Mouse (Mus musculus) mouse embryonic stem cell (cell line): Measurements from ENCODE around the gene Eif3i.

ENCODE experiments used
- in situ Hi-C, 2 experiments: fragments of 300-500 bp; cut with MboI; formaldehyde crosslinking; loops; 1 replicate in 1 of 2; 3 replicates in 1 of 2; pipeline ENCODE4 v1.14.3; 2019 to 2020; ENCODE audit warnings: low sequenced_read_pairs in 2 of 2, low pct_unique_long_range_greater_than_20kb in 1 of 2, mixed read lengths in 1 of 2; ENCODE audit not compliant: unreplicated experiment in 1 of 2

Gene Eif3i

GRCm38 (mm10) chr4:129621283-129621841 lies 20.9 kb upstream of the Eif3i start:
- in situ Hi-C loops, result no loop called here

GRCm38 (mm10) chr4:129620419-129621282 lies 20.2 kb upstream of the Eif3i start:
- in situ Hi-C loops, result no loop called here

- in situ Hi-C loops, result no loop called here
Observed at GRCm38 (mm10) chr4:129618786-129619691, 18.6 kb upstream of the Eif3i start, which contains the start of gene Iqcc. Gene Iqcc, minus strand, starts transcription at chr4:129619099.

GRCm38 (mm10) chr4:129618031-129618430 lies 17.6 kb upstream of the Eif3i start:
- in situ Hi-C loops, result no loop called here

- in situ Hi-C loops, result no loop called here
Observed at GRCm38 (mm10) chr4:129617121-129617641, 16.7 kb upstream of the Eif3i start.

- in situ Hi-C loops, result no loop called here
Observed at GRCm38 (mm10) chr4:129616631-129617030, 16.2 kb upstream of the Eif3i start.

GRCm38 (mm10) chr4:129615801-129616290 lies 15.4 kb upstream of the Eif3i start:
- in situ Hi-C loops, result no loop called here

- in situ Hi-C loops, result no loop called here
Observed at GRCm38 (mm10) chr4:129614093-129614492, 13.6 kb upstream of the Eif3i start, which contains the start of gene Dcdc2b. Gene Dcdc2b, minus strand, starts transcription at chr4:129614257.

GRCm38 (mm10) chr4:129610472-129610871 lies 10.0 kb upstream of the Eif3i start:
- in situ Hi-C loops, result no loop called here

GRCm38 (mm10) chr4:129610026-129610425 lies 9.6 kb upstream of the Eif3i start:
- in situ Hi-C loops, result no loop called here

- in situ Hi-C loops, result no loop called here
Observed at GRCm38 (mm10) chr4:129609139-129609631, 8.7 kb upstream of the Eif3i start.

GRCm38 (mm10) chr4:129608426-129609025 lies 8.1 kb upstream of the Eif3i start:
- in situ Hi-C loops, result no loop called here

GRCm38 (mm10) chr4:129588865-129589264 lies 11.6 kb downstream of the Eif3i start:
- in situ Hi-C loops, result no loop called here

- in situ Hi-C loops, result no loop called here
Observed at GRCm38 (mm10) chr4:129586943-129587342, 13.5 kb downstream of the Eif3i start.

- in situ Hi-C loops, result no loop called here
Observed at GRCm38 (mm10) chr4:129585773-129586172, 14.7 kb downstream of the Eif3i start.

- in situ Hi-C loops, result no loop called here
Observed at GRCm38 (mm10) chr4:129584884-129585608, 15.4 kb downstream of the Eif3i start.

GRCm38 (mm10) chr4:129584370-129584769 lies 16.1 kb downstream of the Eif3i start:
- in situ Hi-C loops, result no loop called here
